Mouse (Mus musculus) brown adipose tissue, adult 24 weeks (tissue): ENCODE measurements around the gene Tusc2. TPM values are rescaled to one million over a fixed set of nuclear protein-coding genes. Genes with fewer than 3 reads are reported as not detected.

Experiments used
- H3K27ac ChIP-seq: fragments of 200-500 bp; replicated peaks from 2 replicates; pipeline ENCODE4 v1.5.1; 2012; ENCODE audit warnings: low read depth, mild to moderate bottlenecking, low read length
- H3K4me1 ChIP-seq: fragments of 200-500 bp; 2 replicates; pipeline ENCODE4 v1.6.1; 2012; ENCODE audit warnings: low read length, mixed read lengths; ENCODE audit not compliant: control insufficient read depth, insufficient read depth, insufficient read length
- H3K4me3 ChIP-seq: fragments of 200-500 bp; 2 replicates; pipeline ENCODE4 v1.5.1; 2012; ENCODE audit warnings: low read depth, mild to moderate bottlenecking, low read length, moderate library complexity; ENCODE audit not compliant: insufficient read depth
- polyA plus RNA-seq: library from polyadenylated mRNA; stranded (reverse); fragments of >200 nt; gene quantifications from 2 replicates; pipeline ENCODE4 v1.2.4, GENCODE M21; 2012; ENCODE audit not compliant: missing spikeins, insufficient read depth, insufficient read length

Tusc2 gene
- polyA plus RNA-seq, 1 experiment: 49.0 TPM

DNA sequence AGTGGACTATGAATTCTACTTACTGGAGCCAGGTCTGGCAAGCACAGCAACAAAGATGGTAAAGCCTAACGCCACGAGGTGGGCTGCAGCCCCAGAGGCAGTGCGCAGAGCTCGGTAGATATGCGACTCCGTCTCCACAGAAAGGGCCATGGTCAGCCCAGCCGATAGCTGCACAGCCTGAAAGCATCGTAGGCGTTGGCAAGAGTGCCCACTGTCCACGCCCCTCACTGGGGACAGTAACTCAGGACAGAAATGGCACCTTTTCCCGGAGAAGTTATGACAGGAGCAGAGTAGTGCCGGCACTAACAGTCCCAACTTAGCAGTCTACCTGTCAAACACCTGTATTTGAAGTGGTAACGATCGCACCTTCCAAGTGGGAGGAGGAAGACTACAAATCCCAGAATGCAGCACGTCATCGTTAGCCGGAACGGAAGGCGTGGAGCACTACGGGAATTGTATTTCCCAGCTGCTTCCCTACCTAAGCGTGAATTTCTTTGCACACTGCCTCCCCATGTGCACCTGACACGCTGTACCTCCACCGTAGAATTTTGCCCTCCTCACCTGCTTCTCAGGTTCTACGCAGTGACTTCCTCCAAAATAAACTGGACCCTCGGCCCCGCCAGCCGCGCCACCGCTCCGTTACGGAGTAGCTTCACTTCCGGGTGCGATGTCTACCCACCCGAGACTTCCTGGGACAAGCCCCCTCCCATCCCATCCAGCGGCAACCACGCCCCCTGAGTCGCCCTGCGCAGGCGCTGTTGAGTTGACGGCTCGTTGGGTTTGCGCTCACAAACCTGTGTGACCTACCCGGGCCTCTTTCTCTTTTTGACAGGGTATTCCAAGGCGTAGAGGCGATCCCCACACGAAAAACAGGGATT lies 21.3 kb upstream of the Tusc2 start, which contains the start of the genes Cyb561d2 and Nprl2:
Cyb561d2 (minus strand) TSS at position 720 of the 878 bp plus-strand sequence.
Nprl2 (plus strand) TSS at position 753 of the 878 bp plus-strand sequence.
- Histone ChIP-seq H3K4me3 (peak within 1 kb of the TSS; percentile 96), H3K4me1 (peaks cover 7% of the 10 kb centered on the region), H3K27ac (peak within 1 kb of the TSS; percentile 88)

DNA sequence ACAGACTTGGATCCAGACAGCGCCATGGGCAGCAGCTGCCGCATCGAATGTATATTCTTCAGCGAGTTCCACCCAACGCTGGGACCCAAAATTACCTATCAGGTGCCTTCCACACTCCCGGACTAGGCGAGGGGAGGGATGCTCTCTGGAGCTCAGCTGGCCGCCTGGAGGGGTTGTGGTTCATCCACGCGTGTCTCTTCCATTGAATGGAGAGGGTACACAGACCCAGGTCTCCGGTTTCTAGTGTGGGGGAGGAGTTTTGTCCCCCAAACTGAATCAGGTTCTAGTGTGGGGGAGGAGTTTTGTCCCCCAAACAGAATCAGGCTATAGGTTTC lies 20.7 kb upstream of the Tusc2 start:
- peak overlapping the region; percentile 96 for H3K4me3 ChIP-seq
- peaks cover 5% of the 10 kb centered on the region; the same call in 1 of the 2 replicates for H3K4me1 ChIP-seq
- H3K27ac ChIP-seq: peak overlapping the region; percentile 72

DNA sequence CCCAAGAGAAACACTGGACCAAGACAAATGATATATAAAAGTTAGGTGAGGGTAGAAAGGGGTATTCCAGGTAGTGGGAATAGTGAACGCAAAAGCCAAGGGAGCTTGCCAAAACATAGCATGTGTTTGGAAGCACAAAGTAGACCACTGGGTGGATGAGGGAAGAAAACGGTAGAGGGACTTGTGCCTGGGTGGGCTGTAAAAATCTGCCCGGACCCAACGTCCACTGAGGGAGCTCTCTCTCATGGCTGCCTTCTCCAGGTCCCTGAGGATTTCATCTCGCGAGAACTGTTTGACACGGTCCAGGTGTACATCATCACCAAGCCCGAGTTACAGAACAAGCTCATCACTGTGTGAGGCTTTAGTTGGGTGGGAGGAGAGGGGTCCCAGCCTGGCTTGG lies 20.3 kb upstream of the Tusc2 start:
- no peak overlapping the region for H3K27ac ChIP-seq
- H3K4me3 ChIP-seq: peak overlapping the region; percentile 96
- H3K4me1 ChIP-seq: peaks cover 5% of the 10 kb centered on the region; the same call in 1 of the 2 replicates

DNA sequence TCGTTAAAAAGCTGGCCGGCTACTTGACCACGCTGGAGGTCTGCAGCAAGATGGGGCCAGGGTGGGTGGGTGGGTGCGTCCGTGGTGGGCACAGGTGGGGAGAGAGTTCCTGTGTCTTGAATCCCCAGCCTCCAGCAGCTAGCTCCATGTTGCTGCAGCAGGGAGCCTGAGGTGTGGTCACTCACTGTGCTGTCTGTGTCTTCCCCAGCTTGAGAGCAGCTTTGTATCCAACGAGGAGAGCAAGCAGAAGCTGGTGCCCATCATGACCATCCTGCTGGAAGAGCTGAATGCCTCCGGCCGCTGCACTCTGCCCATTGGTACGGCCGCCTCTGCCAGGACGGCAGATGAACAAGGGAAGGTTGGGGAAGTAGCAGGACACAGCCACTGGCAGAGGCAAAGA lies 19.8 kb upstream of the Tusc2 start:
- Histone ChIP-seq H3K4me1 (peaks cover 5% of the 10 kb centered on the region; the same call in 1 of the 2 replicates), H3K27ac (no peak overlapping the region), H3K4me3 (no peak overlapping the region)

DNA sequence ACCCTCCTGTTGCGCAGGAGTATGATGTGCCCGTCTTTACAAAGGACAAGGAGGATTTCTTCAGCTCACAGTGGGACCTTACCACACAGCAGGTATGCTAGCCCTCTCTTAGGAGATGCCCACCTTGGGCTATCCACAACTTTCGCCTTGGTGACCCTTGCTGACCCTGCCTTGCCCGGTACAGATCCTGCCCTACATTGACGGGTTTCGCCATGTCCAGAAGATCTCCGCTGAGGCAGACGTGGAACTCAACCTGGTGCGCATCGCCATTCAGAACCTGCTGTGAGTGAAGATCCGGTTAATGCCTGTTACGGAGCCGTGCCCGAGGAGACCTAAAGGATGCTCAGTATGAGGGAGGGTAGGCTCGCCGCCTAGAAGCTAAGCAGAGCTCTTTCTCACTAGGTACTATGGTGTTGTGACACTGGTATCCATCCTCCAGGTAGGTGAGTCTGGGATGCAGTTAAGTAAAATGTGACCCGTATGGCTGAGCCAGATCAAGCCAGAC lies 18.8 kb upstream of the Tusc2 start:
- H3K4me1 ChIP-seq: peaks cover 5% of the 10 kb centered on the region; the same call in 1 of the 2 replicates
- no peak overlapping the region for H3K27ac ChIP-seq
- H3K4me3 ChIP-seq: no peak overlapping the region

DNA sequence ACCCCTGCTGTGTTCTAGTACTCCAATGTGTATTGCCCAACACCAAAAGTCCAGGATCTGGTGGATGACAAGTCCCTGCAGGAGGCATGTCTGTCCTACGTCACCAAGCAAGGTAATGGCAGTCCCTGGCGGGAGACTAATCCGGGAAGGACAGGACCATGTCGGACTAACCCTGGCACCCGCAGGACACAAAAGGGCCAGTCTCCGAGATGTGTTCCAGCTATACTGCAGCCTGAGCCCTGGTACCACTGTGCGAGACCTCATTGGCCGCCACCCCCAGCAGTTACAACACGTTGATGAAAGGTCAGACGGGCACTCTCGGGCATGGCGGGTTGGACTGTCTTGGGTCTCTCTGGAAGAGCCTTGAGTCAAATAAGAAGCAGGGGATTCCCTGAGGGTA lies 18.3 kb upstream of the Tusc2 start:
- H3K4me3 ChIP-seq: no peak overlapping the region

DNA sequence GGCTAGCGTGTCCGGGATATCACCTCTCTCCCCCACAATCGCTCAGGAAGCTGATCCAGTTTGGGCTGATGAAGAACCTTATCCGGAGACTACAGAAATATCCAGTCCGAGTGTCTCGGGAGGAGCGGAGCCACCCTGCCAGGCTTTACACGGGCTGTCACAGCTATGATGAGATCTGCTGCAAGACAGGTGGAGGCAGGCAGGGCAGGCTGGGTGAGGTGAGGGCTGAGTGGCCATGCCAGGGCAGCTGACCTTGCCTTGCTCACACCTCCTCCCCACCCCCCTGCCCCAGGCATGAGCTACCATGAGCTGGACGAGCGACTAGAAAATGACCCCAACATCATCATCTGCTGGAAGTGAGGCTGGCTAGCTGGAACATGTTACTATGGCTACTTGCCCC lies 17.9 kb upstream of the Tusc2 start:
- no peak overlapping the region for H3K4me3 ChIP-seq
- peaks cover 5% of the 10 kb centered on the region; the same call in 1 of the 2 replicates for H3K4me1 ChIP-seq
- H3K27ac ChIP-seq: no peak overlapping the region

More for the DNA sequence above, 18.3 kb upstream of the Tusc2 start:
- Histone ChIP-seq H3K4me1 (peaks cover 5% of the 10 kb centered on the region; the same call in 1 of the 2 replicates), H3K27ac (no peak overlapping the region)

DNA sequence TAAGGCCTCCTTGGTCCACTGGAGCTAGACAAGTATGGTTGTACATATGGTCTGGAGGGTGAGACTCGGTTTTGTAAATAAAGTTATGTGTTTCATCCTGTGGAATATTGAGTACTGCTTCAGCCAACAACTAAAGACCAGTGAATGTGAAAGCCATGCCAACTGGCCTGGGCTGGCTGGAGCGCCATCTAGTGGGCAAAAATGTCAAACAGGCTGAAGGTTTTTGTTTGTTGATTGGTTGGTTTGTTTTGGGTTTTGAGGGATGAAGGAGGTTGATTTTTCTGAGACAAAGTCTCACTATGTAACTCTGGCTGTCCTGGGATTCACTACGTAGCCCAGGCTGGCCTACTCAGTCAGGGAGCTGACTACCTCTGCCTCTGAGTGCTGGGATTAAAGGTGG lies 17.5 kb upstream of the Tusc2 start:
- Histone ChIP-seq H3K27ac (no peak overlapping the region), H3K4me3 (no peak overlapping the region), H3K4me1 (peaks cover 5% of the 10 kb centered on the region; the same call in 1 of the 2 replicates)

DNA sequence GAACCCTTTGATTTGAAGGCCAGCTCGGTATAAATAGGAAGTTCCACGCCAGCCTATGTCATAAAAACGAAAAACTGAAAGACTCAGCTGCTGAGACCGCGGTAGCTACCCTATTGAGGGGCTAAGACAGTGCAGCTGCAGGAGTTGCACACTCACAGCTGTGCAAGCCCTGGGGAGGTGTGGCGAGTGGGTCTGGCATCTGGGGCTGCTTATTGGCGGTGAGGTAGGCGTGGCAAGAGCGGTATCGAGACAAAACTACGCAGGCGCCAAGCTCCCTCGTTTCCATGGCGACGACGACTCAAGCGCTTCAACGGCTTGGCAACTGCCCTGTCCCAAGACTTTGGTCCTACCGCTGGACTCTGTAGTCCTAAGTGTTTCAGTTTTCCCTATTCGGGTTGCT lies 16.0 kb upstream of the Tusc2 start, which contains the start of gene Zmynd10:
Zmynd10 (plus strand) TSS at position 273 of the 400 bp plus-strand sequence.
- peaks cover 13% of the 10 kb centered on the region; the same call in 1 of the 2 replicates for H3K4me1 ChIP-seq
- no peak within 1 kb of the TSS for H3K4me3 ChIP-seq
- H3K27ac ChIP-seq: no peak within 1 kb of the TSS

DNA sequence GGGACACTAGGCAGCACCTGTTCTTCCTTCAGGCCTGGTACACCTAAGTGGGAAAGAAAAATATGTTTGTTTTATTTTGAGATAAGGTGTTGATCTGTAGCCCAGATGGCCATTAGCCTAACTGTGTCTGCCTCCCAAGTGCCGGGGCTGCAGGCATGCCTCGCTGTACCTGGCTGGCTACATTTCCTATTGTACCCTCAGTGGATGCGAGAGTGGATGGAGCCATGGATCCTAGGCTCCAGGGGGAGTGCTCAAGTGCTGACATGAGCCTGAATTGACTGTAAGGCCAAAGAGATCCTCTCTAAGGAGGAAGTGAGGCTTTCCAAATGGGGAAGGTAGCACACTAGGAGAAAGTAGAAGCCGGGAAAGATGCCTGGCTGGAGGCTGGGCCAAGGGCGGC lies 15.1 kb upstream of the Tusc2 start:
- H3K4me1 ChIP-seq: peaks cover 10% of the 10 kb centered on the region
- no peak overlapping the region for H3K4me3 ChIP-seq
- no peak overlapping the region for H3K27ac ChIP-seq

DNA sequence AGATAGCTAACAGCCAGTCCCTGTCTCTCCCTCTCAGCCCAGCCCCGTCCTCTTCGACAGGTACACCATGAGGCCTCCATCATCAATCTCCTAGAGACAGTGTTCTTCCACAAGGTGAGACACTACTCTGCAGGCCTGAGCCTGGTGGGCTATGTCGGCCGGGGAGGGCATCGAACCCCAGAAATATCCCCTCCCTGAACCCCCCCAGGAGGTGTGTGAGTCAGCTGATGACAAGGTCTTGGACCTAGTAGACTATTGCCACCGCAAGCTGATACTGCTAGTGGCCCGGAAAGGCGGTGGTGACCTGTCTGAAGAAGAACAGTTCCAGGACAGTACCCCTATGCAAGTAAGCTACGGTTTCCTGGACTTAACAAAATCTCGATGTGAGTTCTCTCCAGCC lies 14.2 kb upstream of the Tusc2 start:
- H3K27ac ChIP-seq: no peak overlapping the region
- H3K4me1 ChIP-seq: peaks cover 10% of the 10 kb centered on the region
- no peak overlapping the region for H3K4me3 ChIP-seq

DNA sequence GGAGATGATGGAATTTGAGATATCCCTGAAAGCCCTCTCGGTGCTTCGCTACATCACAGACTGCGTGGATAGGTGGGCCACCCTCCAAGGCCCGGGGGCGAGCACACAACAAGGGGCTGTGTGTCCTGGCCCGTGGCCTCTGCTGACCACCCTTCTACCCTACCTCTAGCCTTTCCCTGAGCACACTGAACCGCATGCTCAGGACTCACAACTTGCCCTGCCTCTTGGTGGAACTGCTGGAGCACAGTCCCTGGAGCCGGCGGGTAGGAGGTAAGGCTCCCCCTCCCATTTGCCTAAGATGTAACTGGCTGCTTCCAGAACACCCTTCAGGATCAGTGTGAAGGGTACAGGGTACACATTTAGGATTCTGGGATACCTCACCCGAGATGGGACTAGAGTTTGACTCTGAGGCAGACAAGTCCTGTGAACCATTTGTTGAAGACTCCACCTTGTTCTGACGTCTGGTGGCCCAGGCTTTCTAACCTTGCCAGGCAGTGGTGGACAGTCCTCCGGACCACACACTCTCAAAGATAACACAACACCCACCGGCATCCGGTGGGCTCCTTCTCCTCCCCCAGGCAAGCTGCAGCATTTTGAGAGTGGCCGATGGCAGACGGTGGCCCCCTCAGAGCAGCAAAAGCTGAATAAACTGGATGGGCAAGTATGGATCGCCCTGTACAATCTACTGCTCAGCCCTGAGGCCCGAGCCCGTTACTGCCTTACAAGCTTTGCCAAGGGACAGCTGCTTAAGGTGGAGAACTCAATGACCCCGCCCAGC lies 13.6 kb upstream of the Tusc2 start:
- peaks cover 10% of the 10 kb centered on the region for H3K4me1 ChIP-seq
- H3K27ac ChIP-seq: no peak overlapping the region
- no peak overlapping the region for H3K4me3 ChIP-seq

DNA sequence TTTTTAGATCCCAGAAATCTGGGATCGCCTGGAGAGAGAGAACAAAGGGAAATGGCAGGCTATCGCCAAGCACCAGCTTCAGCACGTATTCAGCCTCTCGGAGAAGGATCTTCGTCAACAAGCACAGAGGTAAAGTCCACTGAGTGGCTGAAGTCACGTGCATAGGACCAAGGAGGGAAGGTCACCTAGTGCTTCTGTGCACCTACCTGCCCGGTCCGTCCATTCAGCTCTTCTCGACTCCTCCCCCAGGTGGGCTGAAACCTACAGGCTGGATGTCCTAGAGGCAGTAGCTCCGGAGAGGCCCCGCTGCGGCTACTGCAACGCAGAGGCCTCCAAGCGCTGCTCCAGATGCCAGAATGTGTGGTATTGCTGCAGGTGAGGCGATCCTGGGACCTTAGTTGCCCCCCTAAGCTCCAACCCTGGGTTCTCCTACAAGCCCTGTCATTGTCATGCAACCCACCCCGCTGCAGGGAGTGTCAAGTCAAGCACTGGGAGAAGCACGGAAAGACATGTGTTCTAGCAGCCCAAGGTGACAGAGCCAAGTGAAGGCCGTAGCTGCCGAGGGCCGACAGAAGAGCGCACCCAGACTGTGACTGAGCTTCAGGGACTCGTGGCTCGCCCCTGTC lies 12.5 kb upstream of the Tusc2 start:
- H3K4me3 ChIP-seq: peak overlapping the region; percentile 64; the same call in 1 of the 2 replicates
- no peak overlapping the region for H3K27ac ChIP-seq
- H3K4me1 ChIP-seq: peaks cover 10% of the 10 kb centered on the region

DNA sequence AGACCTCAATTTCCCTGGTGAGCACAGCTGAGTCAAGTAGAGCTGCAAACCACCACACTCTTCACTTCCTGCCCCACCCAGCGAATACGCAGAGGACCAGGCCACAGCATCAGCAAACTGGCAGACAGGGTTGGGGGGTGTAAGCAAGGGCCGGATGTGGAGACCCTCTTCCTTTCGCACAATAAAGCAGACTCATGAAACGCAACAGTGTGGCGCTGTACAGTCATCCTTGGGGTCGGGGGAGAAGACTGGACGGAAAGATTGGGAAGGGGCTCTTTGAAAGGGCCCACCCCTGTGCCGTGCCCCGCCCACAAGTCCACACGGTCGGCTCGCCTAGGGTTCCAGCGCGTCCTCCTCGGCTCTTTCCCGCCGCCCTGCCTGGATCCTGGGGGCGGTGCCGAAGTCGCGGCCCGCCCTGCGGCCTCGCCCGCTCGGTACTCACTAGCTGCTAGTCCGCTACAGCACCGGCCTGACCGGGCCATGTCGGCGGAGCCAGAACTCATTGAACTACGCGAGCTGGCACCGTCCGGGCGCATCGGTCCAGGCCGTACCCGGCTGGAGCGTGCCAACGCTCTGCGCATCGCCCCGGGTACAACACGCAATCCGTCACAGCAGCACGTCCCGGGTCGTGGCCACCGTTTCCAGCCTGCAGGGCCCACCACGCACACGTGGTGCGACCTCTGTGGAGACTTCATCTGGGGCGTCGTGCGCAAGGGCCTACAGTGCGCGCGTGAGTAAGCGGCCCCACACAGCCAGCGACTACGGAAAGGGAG lies 11.8 kb upstream of the Tusc2 start, which contains the start of gene Rassf1:
Rassf1 (plus strand) TSS at position 439 of the 773 bp plus-strand sequence.
- peak within 1 kb of the TSS; percentile 64 for H3K4me3 ChIP-seq
- peaks cover 10% of the 10 kb centered on the region for H3K4me1 ChIP-seq
- H3K27ac ChIP-seq: no peak within 1 kb of the TSS
